Mouse (Mus musculus): ENCODE results near the gene Tex52. TPM values are rescaled to one million over a fixed set of nuclear protein-coding genes. Genes with fewer than 3 reads are reported as not detected.

Tex52 gene
- not detected in 2 replicates for total RNA-seq (2021)
- long read RNA-seq, experiment 1, result 0 reads
- long read RNA-seq, experiment 2, result 0 reads

DNA sequence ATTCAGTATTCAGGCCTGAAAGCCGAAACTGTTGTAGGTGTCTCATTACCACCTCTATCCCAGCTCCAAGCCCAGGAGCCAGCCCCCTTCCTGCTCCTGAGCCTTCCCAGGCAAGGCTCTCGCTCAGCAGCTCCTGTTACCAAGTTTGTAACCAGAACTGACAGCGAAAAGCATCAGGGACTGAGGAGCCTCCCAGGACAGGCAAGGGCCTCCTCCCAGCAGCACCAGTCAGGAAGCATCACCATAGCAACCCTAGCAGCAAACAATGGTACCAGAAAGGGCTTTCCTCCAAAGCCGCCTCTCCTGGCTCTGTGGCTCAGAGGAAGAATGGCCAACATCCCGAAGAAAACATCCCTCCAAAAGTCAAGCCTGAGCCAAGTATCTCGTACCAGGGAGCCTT, at the start of gene Tex52, which contains the start of gene Gm44596:
Tex52 (plus strand) TSS at position 265 of the 400 bp plus-strand sequence.
Gm44596 (plus strand) TSS at position 312 of the 400 bp plus-strand sequence.
- no peak for DNase-seq

GRCm38 (mm10) chr6:128334397-128335124, 40.7 kb upstream of the Tex52 start:
- peak; percentile 82 for DNase-seq

- no peak for DNase-seq
Observed at GRCm38 (mm10) chr6:128337467-128337866, 37.8 kb upstream of the Tex52 start.

GRCm38 (mm10) chr6:128338876-128339275, 36.4 kb upstream of the Tex52 start:
- no peak for DNase-seq

- no peak for DNase-seq
Observed at GRCm38 (mm10) chr6:128341956-128342723, 33.1 kb upstream of the Tex52 start.

GRCm38 (mm10) chr6:128345623-128346022, 29.6 kb upstream of the Tex52 start:
- DNase-seq, result no peak

DNA sequence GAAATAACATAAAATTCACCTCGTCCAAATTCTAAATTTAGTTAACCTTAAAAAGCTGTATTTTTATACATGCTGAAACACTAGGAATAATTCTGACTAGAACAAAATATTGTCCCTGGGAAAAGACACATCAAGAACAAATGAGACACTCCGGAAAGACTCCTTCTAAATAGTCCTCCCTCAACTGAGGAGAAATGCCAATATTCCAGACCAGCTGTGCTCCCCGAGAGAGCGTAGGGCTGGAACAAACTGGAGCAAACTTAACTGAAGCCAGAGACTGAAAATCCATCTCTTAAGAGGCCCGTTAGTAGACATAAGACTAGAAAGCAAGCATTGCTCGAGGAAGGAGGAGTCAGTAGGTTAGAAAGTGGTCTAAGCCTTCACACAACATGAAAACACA, 28.5 kb upstream of the Tex52 start:
- no peak for DNase-seq

GRCm38 (mm10) chr6:128349711-128350110, 25.5 kb upstream of the Tex52 start:
- DNase-seq, result no peak

DNA sequence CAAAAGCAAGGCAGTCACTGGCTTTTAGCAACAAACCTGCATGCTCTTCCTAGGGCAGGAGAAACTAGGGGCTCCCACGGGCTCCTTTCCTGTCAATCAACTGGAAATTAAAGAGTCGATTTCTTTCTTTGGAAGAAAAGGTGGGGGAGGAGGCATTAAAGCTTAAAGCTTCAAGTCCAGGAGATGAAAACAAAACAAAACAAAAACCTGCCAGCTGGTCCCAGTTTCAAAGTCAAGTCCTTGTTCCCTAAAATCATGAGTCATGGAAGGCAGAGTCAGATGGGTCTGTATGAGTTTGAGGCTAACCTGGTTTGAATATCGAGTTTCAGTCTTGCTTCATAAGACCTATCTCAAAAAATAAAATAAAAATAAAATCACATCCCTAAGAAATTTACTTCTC, 21.1 kb upstream of the Tex52 start:
- no peak for DNase-seq

GRCm38 (mm10) chr6:128355201-128355681, 20.0 kb upstream of the Tex52 start:
- peak; percentile 79 for DNase-seq

DNA sequence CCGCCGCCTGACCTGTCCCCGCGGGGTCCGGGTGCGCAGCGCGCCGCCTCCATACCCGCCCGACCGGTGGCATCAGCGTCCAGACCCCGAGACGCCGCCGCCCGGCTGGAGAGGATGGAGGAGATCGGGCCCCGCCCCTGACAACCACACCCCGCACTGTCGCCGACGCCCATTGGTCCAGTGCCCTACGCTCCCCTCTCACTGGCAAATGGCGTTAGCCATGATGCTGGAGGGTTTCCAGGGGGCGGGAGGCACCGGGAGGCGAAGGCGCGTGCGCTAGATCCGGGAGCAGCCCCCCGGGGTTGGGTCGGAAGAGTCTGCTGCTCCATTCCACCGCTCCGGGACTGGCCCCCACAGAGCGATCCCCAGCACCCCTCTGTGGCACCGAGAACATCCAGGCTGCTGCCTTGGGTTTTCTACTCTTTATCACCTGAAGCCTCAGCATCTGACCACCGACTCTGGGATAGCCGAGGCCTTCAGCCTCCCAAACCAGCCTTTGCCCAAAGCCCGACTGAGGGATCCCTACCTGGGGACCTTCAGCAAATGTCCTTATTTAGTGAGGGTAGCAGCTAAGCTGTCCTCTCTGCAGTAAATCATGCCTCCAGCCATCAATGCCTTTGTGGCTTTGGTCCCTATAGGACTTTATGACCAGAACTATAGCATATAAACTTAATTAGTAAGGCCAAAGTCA, 19.4 kb upstream of the Tex52 start, which contains the start of gene Tulp3:
Tulp3 (minus strand) TSS at position 126 of the 691 bp plus-strand sequence.
- DNase-seq, result peak; percentile 99

- peak; percentile 77 for DNase-seq
Observed at GRCm38 (mm10) chr6:128358999-128359398, 16.3 kb upstream of the Tex52 start.

DNA sequence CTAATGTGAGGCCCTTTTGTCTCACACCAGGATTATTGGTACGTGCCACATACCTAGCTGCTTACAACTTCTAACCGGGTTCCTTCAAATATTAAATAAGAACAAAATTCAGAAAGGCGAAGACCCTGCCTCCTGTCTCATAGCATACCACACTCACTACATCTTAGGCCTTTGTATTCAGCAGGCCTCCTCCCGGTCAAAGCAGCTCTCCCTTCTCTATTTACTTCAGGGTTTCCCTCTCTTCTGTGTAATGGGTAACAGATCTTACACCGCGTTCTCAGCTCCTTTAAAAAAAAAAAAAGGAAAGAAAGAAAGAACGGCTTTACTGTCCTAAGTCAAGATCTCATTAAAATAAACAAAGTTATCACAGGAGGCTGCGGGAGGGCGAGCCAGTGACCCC, 13.4 kb upstream of the Tex52 start:
- no peak for DNase-seq

GRCm38 (mm10) chr6:128362381-128363006, 12.8 kb upstream of the Tex52 start, which contains the start of the genes Rhno1 and Foxm1:
Rhno1 (minus strand) TSS chr6:128362911.
Foxm1 (plus strand) TSS chr6:128362967.
- DNase-seq, result peak; percentile 91

- DNase-seq, result peak; percentile 46
Observed at GRCm38 (mm10) chr6:128363007-128363825, 12.0 kb upstream of the Tex52 start.

DNA sequence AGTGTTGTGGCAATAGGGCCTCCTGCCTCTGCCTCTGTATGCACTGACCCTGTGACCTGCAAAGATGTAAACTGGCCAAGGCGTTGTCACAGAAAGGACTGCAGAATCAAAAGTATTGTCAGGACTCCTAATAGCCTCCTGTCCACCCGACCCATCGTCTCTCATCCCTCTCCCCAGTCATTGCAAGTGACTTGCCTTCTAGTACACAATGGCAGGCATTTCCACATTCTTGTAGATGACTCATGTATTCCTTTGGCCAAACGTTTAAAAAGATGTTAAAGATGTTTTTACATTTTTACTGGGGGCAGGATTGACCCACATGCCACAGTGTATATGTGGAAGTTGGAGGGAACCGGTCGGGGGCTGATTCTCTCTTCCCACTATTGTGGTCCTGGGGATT, 10.5 kb upstream of the Tex52 start:
- DNase-seq, result no peak

GRCm38 (mm10) chr6:128366466-128366865, 8.8 kb upstream of the Tex52 start:
- DNase-seq, result no peak

- DNase-seq, result no peak
Observed at GRCm38 (mm10) chr6:128370040-128370439, 5.2 kb upstream of the Tex52 start.

GRCm38 (mm10) chr6:128376371-128377085, 1.3 kb downstream of the Tex52 start:
- no peak for DNase-seq

DNA sequence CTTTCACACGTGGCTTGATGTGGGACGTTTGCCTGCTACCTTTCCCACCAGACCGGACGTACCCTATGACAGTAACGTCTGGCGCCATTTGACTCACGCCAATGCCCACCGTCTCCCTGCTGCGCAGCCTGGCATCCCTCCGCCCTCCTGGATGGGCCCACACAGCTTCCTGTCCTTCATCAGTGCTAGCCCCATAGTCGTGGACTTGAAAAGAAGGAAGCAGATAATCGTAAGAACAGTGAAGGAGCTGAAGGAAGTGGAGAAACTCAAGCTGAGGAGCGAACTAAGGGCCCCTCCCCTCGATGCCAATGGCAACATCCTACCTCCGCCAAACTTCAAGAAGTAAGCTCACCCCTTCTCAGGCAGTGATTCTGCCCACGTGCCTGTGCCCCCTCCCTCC, 4.4 kb downstream of the Tex52 start:
- DNase-seq, result no peak
